Mouse (Mus musculus) embryonic facial prominence, embryonic 13.5 days (tissue): Measurements from ENCODE around the gene Hmgcs2. TPM values are rescaled to one million over a fixed set of nuclear protein-coding genes. Genes with fewer than 3 reads are reported as not detected.
"Not testable (repeated sequence)": the region's sequence is repeated elsewhere in the genome, so short reads cannot be mapped to it uniquely, and the experiment has no call there.

Source experiments
- ATAC-seq: fragments of 200-750 bp; cut with Nextera tagmentation; 2 replicates; pipeline ENCODE4 v1.8.0; 2017; ENCODE audit warnings: low read depth; ENCODE audit not compliant: insufficient number of reproducible peaks, insufficient read depth, low FRiP score, low TSS enrichment
- H3K27ac ChIP-seq: fragments of 300-500 bp; sonication (generic); 2 replicates; pipeline ENCODE4 v1.5.1; 2015; ENCODE audit warnings: moderate library complexity, mild to moderate bottlenecking, inconsistent platforms
- H3K27me3 ChIP-seq: fragments of 300-500 bp; sonication (generic); 2 replicates; pipeline ENCODE4 v1.6.1; 2015; ENCODE audit warnings: mild to moderate bottlenecking, inconsistent platforms
- H3K36me3 ChIP-seq: fragments of 300-500 bp; sonication (generic); 2 replicates; pipeline ENCODE4 v1.6.1; 2015; ENCODE audit warnings: mild to moderate bottlenecking, inconsistent platforms
- H3K4me1 ChIP-seq: fragments of 300-500 bp; sonication (generic); 2 replicates; pipeline ENCODE4 v1.6.1; 2015; ENCODE audit warnings: inconsistent platforms
- H3K4me2 ChIP-seq: fragments of 300-500 bp; sonication (generic); 2 replicates; pipeline ENCODE4 v1.6.1; 2015; ENCODE audit warnings: moderate library complexity, mild to moderate bottlenecking, inconsistent platforms
- H3K4me3 ChIP-seq: fragments of 300-500 bp; sonication (generic); 2 replicates; pipeline ENCODE4 v1.5.1; 2015; ENCODE audit warnings: mild to moderate bottlenecking, inconsistent platforms
- H3K9ac ChIP-seq: fragments of 300-500 bp; sonication (generic); 2 replicates; pipeline ENCODE4 v1.6.1; 2015; ENCODE audit warnings: mild to moderate bottlenecking, inconsistent platforms
- H3K9me3 ChIP-seq: fragments of 300-500 bp; sonication (generic); 2 replicates; pipeline ENCODE4 v1.6.1; 2016; ENCODE audit warnings: inconsistent platforms
- WGBS: fragments of 180-500 bp; shearing (Covaris S2); methylation state at CpG from one replicate; pipeline ENCODE4 v1.1.7; 2015; ENCODE audit warnings: mixed read lengths; 5-methylcytosine and 5-hydroxymethylcytosine counted together
- polyA plus RNA-seq: library from polyadenylated mRNA; unstranded; fragments of >200 nt; fragmentation: Nextera tagmentation; extraction: Ambion mirVana; gene quantifications from 2 replicates; pipeline ENCODE4 v1.2.1, GENCODE M21; 2015

Gene Hmgcs2
- polyA plus RNA-seq, 1 experiment from 2014 or later = 2.6 TPM

DNA sequence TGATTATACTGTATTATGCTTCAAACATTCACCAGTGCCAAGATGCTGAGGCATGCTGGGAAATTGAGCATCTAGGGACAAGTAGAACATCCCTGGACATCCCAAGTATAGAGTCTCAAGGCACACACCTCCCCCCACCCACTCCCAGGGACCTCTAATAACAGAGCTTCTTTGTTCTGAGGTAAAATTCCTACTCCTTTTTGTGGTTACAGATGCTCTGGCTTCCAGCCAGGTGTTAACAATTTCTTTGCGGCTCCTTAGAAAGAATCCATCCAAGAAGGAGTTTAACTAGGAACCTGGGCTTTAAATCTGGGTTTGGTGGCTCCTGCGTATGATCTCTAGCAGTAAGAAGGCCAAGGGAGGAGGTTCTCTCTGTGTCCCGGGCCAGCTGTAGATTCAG, 36.9 kb downstream of the Hmgcs2 start:
- Histone ChIP-seq H3K27ac (peak overlapping the region; percentile 39), H3K4me3 (no peak overlapping the region), H3K4me2 (no peak overlapping the region), H3K4me1 (peaks cover 30% of the 10 kb centered on the region), H3K9ac (no peak overlapping the region), H3K27me3 (no peaks in the 10 kb centered on the region), H3K36me3 (peaks cover 62% of the 10 kb centered on the region), H3K9me3 (no peaks in the 10 kb centered on the region)
- no peak for ATAC-seq
- 14% methylated on average over 3 of the region's 3 CpGs for WGBS

DNA sequence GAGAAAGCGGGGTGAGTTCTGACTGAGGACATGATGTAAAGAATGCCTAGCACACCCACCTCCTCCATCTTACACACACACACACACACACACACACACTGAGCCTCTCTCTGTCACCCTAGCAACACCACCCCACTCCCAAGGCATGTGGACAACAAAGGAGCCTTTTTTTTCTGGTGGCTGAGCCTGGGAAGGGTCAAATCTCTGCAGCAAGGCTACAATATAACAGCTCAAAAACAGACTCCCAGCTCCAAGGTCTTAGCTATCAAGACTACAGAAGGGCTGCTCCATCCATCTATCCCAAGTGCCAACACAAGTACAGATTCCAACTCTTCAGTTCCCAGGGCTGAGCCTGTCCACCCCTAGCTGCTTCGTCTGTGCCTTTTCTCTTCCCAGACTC, 39.0 kb downstream of the Hmgcs2 start:
- H3K4me1 ChIP-seq = peaks cover 30% of the 10 kb centered on the region
- no peak overlapping the region for H3K27ac ChIP-seq
- H3K36me3 ChIP-seq = peaks cover 71% of the 10 kb centered on the region

GRCm38 (mm10) chr3:98322209-98322608, 42.0 kb downstream of the Hmgcs2 start:
- Histone ChIP-seq H3K4me1 (peaks cover 23% of the 10 kb centered on the region), H3K4me3 (no peak overlapping the region), H3K9me3 (no peaks in the 10 kb centered on the region), H3K36me3 (peaks cover 83% of the 10 kb centered on the region), H3K27ac (no peak overlapping the region), H3K4me2 (no peak overlapping the region), H3K9ac (no peak overlapping the region), H3K27me3 (no peaks in the 10 kb centered on the region)
- WGBS = 94% methylated on average over 5 of the region's 5 CpGs
- ATAC-seq = no peak

More for the DNA sequence above, 39.0 kb downstream of the Hmgcs2 start:
- 59% methylated on average over 2 of the region's 2 CpGs for WGBS
- no peak for ATAC-seq
- Histone ChIP-seq H3K27me3 (no peaks in the 10 kb centered on the region), H3K9ac (no peak overlapping the region), H3K4me3 (no peak overlapping the region), H3K9me3 (no peaks in the 10 kb centered on the region), H3K4me2 (no peak overlapping the region)

GRCm38 (mm10) chr3:98324235-98324634, 44.0 kb downstream of the Hmgcs2 start:
- Histone ChIP-seq H3K4me3 (no peak overlapping the region), H3K27me3 (no peaks in the 10 kb centered on the region), H3K4me2 (no peak overlapping the region), H3K27ac (no peak overlapping the region), H3K36me3 (peaks cover 94% of the 10 kb centered on the region), H3K9ac (no peak overlapping the region), H3K4me1 (peaks cover 6% of the 10 kb centered on the region), H3K9me3 (no peaks in the 10 kb centered on the region)
- 35% methylated on average over 9 of the region's 9 CpGs for WGBS
- ATAC-seq = no peak

GRCm38 (mm10) chr3:98334010-98334409, 53.8 kb downstream of the Hmgcs2 start:
- no peak overlapping the region for H3K4me3 ChIP-seq
- ATAC-seq = no peak
- H3K9ac ChIP-seq = no peak overlapping the region
- 82% methylated on average over 2 of the region's 2 CpGs for WGBS
- no peak overlapping the region for H3K4me2 ChIP-seq
- peaks cover 55% of the 10 kb centered on the region for H3K36me3 ChIP-seq
- peaks cover 38% of the 10 kb centered on the region for H3K4me1 ChIP-seq
- H3K27ac ChIP-seq = no peak overlapping the region
- H3K27me3 ChIP-seq = no peaks in the 10 kb centered on the region
- no peaks in the 10 kb centered on the region for H3K9me3 ChIP-seq

DNA sequence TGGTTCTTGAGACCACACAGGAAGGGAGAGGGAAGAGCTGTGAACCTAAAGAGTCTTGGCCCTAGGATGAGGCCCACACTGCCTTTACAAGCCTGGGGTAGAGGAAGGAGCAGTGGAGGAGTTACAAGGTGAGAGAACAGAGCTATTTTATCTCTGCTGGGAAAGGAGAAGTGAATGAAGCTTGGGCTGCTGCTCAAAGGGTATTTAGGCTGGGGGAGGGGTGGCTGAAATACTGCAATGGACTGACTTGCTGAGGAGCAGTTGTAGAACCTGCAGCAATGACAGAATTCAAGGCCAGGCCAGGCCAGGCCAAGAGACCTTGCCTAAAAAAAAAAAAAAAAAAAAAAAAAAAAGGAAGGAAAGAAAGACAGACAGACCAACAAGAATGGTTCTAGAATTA, 55.1 kb downstream of the Hmgcs2 start:
- ATAC-seq = no peak
- Histone ChIP-seq H3K9me3 (no peaks in the 10 kb centered on the region), H3K4me1 (peaks cover 41% of the 10 kb centered on the region), H3K9ac (0 out of 2 replicates have a peak overlapping the region, but pooled peaks have one; percentile 12), H3K4me2 (no peak overlapping the region), H3K36me3 (peaks cover 45% of the 10 kb centered on the region), H3K27ac (no peak overlapping the region), H3K4me3 (no peak overlapping the region), H3K27me3 (no peaks in the 10 kb centered on the region)

- WGBS = 61% methylated on average over 7 of the region's 7 CpGs
- peaks cover 41% of the 10 kb centered on the region for H3K4me1 ChIP-seq
- peaks cover 39% of the 10 kb centered on the region for H3K36me3 ChIP-seq
- no peaks in the 10 kb centered on the region for H3K27me3 ChIP-seq
- 0 out of 2 replicates have a peak overlapping the region, but pooled peaks have one; percentile 78 for H3K4me2 ChIP-seq
- 0 out of 2 replicates have a peak overlapping the region, but pooled peaks have one; percentile 12 for H3K9ac ChIP-seq
- no peak overlapping the region for H3K27ac ChIP-seq
- no peak for ATAC-seq
- no peak overlapping the region for H3K4me3 ChIP-seq
- H3K9me3 ChIP-seq = no peaks in the 10 kb centered on the region
Measured at GRCm38 (mm10) chr3:98335886-98336285, 55.7 kb downstream of the Hmgcs2 start.

DNA sequence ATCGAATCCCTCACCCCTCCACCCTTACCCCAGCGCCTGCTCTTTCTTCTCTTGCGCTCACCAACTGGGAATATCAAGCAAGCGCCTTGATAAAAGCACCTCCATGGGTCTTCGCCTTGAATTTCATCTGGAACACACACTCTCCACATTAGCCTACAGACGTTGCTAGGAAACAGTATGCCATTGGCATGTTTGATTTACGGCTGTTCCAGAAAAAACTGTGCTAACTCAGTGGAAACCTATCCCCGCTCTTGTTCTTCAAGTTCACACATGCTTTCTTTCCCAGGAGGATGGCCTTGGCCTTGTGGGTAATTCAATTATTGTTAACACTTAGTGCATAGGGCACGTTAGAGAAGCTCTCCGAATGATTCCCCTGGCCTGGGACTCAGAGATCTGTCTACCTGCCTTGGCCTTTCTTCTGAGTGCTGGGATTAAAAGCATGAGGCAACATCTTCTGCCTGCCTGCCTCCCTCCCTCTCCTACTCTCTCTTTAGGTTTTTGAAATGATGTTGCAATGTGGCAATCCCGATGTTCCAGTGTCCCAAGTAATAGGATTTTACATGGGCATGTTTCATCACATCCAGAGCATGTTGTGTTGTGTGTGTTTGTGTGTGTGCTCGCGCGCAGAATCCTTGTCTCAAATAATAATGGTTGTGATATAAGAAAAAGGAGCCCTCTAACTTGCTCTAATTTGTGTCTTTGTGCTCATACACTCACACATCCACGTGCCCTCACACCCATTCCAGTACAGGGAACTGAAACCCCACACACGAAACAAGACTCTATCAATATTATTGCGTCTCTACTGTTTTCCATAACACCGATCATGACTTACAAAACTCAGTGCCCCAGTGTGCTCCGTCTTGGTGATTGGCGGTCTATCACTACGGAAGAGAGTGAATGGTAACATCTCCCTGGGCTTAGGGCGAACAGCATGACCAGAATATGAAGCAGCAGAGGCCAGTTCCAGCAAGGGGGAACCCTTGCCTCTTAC, 56.7 kb downstream of the Hmgcs2 start:
- H3K27ac ChIP-seq = no peak overlapping the region
- H3K9me3 ChIP-seq = no peaks in the 10 kb centered on the region
- no peaks in the 10 kb centered on the region for H3K27me3 ChIP-seq
- H3K36me3 ChIP-seq = peaks cover 28% of the 10 kb centered on the region
- no peak for ATAC-seq
- H3K4me2 ChIP-seq = peak overlapping the region; percentile 78
- WGBS = 72% methylated on average over 22 of the region's 22 CpGs
- peak overlapping the region; percentile 74 for H3K4me3 ChIP-seq
- peaks cover 41% of the 10 kb centered on the region for H3K4me1 ChIP-seq
- H3K9ac ChIP-seq = 0 out of 2 replicates have a peak overlapping the region, but pooled peaks have one; percentile 17

- H3K4me2 ChIP-seq = peak overlapping the region; percentile 78
- H3K4me3 ChIP-seq = peak overlapping the region; percentile 74
- peaks cover 41% of the 10 kb centered on the region for H3K4me1 ChIP-seq
- H3K36me3 ChIP-seq = peaks cover 13% of the 10 kb centered on the region
- peak; percentile 67 for ATAC-seq
- peak overlapping the region; percentile 93 for H3K27ac ChIP-seq
- H3K27me3 ChIP-seq = no peaks in the 10 kb centered on the region
- H3K9me3 ChIP-seq = no peaks in the 10 kb centered on the region
- H3K9ac ChIP-seq = peak overlapping the region; percentile 85
- 4% methylated on average over 15 of the region's 15 CpGs for WGBS
Measured at GRCm38 (mm10) chr3:98338584-98339041, 58.4 kb downstream of the Hmgcs2 start.

DNA sequence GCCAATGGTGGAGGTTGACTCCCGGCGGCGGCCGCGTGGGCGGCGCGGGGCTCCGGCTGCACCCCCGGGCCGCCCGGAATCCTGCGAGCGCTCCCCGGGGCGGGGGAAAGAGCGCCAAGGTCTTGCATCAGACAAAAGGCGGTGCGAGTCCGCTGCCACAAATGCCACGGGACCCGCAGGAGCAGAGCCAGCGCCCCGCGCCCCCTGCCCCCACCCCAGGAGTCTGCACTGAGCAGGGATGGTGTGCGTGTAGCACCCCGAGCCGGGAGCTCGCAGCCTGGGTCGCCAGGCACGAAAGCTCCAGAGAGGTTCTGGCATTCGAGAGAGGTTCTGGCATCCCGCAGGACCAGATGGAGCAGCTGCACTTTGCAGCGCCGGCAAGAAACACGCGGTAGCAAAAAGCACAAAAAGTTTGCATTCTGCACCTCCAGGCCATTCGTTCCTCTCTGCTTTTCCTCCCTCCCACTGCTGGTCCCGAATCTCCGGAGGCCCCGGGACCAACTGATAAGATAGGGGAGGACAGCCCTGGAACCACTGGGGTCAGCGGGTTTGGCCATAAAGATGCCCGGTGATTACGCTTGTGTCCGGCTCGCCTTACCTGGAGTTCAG, 59.0 kb downstream of the Hmgcs2 start:
- ATAC-seq = peak; percentile 63; the same call in 1 of the 2 replicates
- Histone ChIP-seq H3K27ac (peak overlapping the region; percentile 93), H3K4me1 (peaks cover 41% of the 10 kb centered on the region), H3K36me3 (peaks cover 9% of the 10 kb centered on the region), H3K4me3 (peak overlapping the region; percentile 74), H3K27me3 (no peaks in the 10 kb centered on the region), H3K9me3 (no peaks in the 10 kb centered on the region), H3K4me2 (peak overlapping the region; percentile 78), H3K9ac (peak overlapping the region; percentile 85)
- 1% methylated on average over 46 of the region's 46 CpGs for WGBS

DNA sequence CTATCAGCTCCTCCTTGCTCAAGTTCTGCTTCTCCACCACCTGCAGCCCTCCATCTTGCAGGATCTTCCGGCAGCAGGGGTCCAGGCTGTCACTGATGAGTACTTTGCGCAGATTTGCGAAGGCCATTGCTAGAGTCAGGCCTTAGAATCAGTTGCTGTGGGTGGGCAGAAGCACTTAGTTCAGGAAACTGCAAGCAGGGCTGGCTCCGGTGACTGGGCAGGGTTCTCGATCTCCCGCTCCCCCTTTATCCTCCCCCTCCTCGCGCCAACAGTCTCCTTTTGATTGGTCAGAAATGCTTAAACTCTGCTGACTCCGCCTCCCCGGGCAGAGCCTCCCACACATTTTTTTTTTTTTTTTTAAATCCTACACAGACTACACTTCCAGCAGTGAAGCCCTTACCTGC, 59.5 kb downstream of the Hmgcs2 start, which contains the start of gene Phgdh:
Phgdh (minus strand) TSS at position 285 of the 404 bp plus-strand sequence.
- Histone ChIP-seq H3K9ac (peak within 1 kb of the TSS; percentile 85), H3K4me1 (peaks cover 41% of the 10 kb centered on the region), H3K4me3 (peak within 1 kb of the TSS; percentile 74), H3K4me2 (peak within 1 kb of the TSS; percentile 78), H3K27ac (peak within 1 kb of the TSS; percentile 93)
- not testable (repeated sequence) for H3K27me3 ChIP-seq, H3K36me3 ChIP-seq, H3K9me3 ChIP-seq
- WGBS = 0% methylated on average over 10 of the region's 10 CpGs
- ATAC-seq = peak; percentile 87
